Mouse (Mus musculus) kidney, embryonic 15.5 days (tissue): ENCODE measurements around the gene Snip1. TPM values are rescaled to one million over a fixed set of nuclear protein-coding genes. Genes with fewer than 3 reads are reported as not detected.

Source experiments
- ATAC-seq: fragments of 200-750 bp; cut with Nextera tagmentation; replicated peaks from 2 replicates; pipeline ENCODE4 v1.8.0; 2017; ENCODE audit warnings: moderate TSS enrichment; ENCODE audit not compliant: low FRiP score
- H3K27ac ChIP-seq: fragments of 300-500 bp; sonication (generic); 2 replicates; pipeline ENCODE4 v1.5.1; 2015; ENCODE audit warnings: mild to moderate bottlenecking, inconsistent platforms
- H3K27me3 ChIP-seq: fragments of 300-500 bp; sonication (generic); 2 replicates; pipeline ENCODE4 v1.6.1; 2015; ENCODE audit warnings: inconsistent platforms
- H3K36me3 ChIP-seq: fragments of 300-500 bp; sonication (generic); 2 replicates; pipeline ENCODE4 v1.6.1; 2015; ENCODE audit warnings: inconsistent platforms
- H3K4me1 ChIP-seq: fragments of 300-500 bp; sonication (generic); 2 replicates; pipeline ENCODE4 v1.6.1; 2015; ENCODE audit warnings: inconsistent platforms
- H3K4me2 ChIP-seq: fragments of 300-500 bp; sonication (generic); 2 replicates; pipeline ENCODE4 v1.6.1; 2015; ENCODE audit warnings: moderate library complexity, mild to moderate bottlenecking, inconsistent platforms
- H3K4me3 ChIP-seq: fragments of 300-500 bp; sonication (generic); replicated peaks from 2 replicates; pipeline ENCODE4 v1.5.1; 2015; ENCODE audit warnings: mild to moderate bottlenecking, inconsistent platforms
- H3K9ac ChIP-seq: fragments of 300-500 bp; sonication (generic); 2 replicates; pipeline ENCODE4 v1.6.1; 2015; ENCODE audit warnings: mild to moderate bottlenecking, inconsistent platforms
- H3K9me3 ChIP-seq: fragments of 300-500 bp; sonication (generic); replicated peaks from 2 replicates; pipeline ENCODE4 v1.6.1; 2016; ENCODE audit warnings: inconsistent platforms
- WGBS: fragments of 180-500 bp; shearing (Covaris S2); methylation state at CpG from one replicate; pipeline ENCODE4 v1.1.7; 2015; ENCODE audit warnings: mixed read lengths; 5-methylcytosine and 5-hydroxymethylcytosine counted together
- polyA plus RNA-seq: library from polyadenylated mRNA; unstranded; fragments of >200 nt; fragmentation: Nextera tagmentation; extraction: Ambion mirVana; gene quantifications from 2 replicates; pipeline ENCODE4 v1.2.1, GENCODE M21; 2015

Gene Snip1
- polyA plus RNA-seq, 1 experiment from 2014 or later: 29.0 TPM

DNA sequence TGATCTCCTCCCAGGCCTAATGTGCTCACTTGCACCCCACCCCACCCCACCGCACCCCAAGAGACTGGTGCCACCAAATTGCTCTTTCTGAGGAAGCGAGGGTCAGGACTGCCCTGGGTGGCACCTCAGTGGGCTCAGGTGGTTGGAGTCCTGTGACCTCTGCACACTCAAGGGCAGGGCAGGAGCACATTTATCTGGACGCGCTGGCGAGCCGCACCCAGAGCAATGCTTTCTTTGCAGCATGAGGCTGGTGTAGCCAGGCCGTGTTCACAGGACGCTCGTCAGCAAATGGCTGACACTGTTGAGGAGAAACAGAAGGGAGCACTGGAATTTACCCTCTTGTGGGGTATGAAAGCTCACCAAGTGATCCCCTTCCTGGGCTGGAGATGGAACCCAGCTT lies 38.9 kb downstream of the Snip1 start:
- Histone ChIP-seq H3K27me3 (no peaks in the 10 kb centered on the region), H3K4me3 (no peak overlapping the region), H3K9me3 (no peaks in the 10 kb centered on the region), H3K4me2 (no peak overlapping the region), H3K9ac (no peak overlapping the region), H3K4me1 (no peaks in the 10 kb centered on the region), H3K27ac (no peak overlapping the region), H3K36me3 (peaks cover 60% of the 10 kb centered on the region)
- WGBS: 89% methylated on average over 9 of the region's 9 CpGs
- no peak for ATAC-seq

DNA sequence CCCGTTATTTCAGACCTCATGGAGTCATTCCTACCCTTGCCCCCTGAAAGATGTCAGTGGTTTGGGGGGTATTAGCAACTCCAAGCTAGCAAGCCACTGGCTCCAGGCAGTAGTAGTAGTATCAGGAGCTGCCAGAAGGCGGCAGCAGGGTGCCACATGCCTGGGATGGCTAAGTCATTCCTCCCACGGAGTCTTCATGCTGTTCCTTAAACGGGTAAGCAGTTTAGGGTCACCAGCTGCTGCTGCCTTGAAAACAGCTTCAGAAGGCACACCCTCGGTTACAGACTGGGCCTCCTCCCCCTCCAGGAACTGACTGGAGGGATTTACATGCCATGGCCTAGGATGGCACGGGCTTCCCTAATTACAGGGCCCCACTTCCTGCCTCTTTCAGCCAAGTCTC lies 48.2 kb downstream of the Snip1 start:
- Histone ChIP-seq H3K4me3 (no peak overlapping the region), H3K36me3 (peaks cover 23% of the 10 kb centered on the region), H3K27ac (peak overlapping the region; percentile 79), H3K27me3 (no peaks in the 10 kb centered on the region), H3K9me3 (no peaks in the 10 kb centered on the region), H3K4me2 (no peak overlapping the region), H3K4me1 (peaks cover 22% of the 10 kb centered on the region), H3K9ac (no peak overlapping the region)
- ATAC-seq: peak; percentile 56
- 5% methylated on average over 6 of the region's 6 CpGs for WGBS

DNA sequence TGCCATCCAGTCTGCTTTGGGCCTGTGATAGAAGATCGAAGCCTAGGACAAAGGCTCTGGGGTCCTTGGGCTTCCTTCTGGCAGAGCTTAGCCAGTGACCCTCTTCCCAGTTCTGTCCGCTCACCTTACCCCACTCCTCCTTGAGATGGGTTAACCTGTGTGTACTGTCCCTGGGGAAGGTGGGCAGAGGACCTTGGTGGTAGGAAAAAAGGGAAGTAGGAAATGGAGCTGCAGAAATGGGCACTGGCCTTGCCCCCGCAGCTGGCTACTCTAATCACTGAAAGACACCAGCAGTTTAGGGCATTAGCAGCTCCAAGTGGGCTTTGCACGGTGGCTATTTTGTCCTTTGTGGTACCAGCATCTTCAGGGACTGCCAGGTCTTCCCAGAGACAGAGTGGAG lies 48.6 kb downstream of the Snip1 start:
- ATAC-seq: no peak
- Histone ChIP-seq H3K36me3 (peaks cover 19% of the 10 kb centered on the region), H3K9me3 (no peaks in the 10 kb centered on the region), H3K4me1 (peaks cover 22% of the 10 kb centered on the region), H3K9ac (no peak overlapping the region), H3K4me3 (no peak overlapping the region), H3K27ac (peak overlapping the region; percentile 79), H3K4me2 (no peak overlapping the region), H3K27me3 (no peaks in the 10 kb centered on the region)
- 64% methylated on average over 4 of the region's 4 CpGs for WGBS

DNA sequence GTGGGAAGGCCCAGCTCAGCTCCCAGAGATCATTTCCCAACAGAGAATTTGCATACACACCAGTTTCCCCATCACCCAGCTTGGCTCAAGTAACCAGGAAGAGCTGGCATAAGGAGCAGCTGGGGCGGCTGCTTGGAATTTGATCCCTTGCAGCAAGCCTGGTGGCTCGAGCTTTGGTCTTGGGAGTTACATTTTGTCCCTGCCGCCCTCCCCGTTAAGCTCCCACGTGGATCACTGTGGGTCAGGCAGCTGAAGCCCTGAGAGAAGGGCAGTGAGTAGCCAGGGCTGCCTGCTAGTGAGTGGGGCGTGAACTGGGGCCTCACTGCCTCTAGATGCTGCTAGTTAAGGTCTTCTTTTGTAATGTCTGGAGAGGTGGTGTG lies 49.2 kb downstream of the Snip1 start:
- no peaks in the 10 kb centered on the region for H3K27me3 ChIP-seq
- no peak for ATAC-seq
- no peak overlapping the region for H3K9ac ChIP-seq
- peaks cover 22% of the 10 kb centered on the region for H3K4me1 ChIP-seq
- no peak overlapping the region for H3K4me2 ChIP-seq
- H3K9me3 ChIP-seq: no peaks in the 10 kb centered on the region
- no peak overlapping the region for H3K4me3 ChIP-seq
- WGBS: 26% methylated on average over 6 of the region's 6 CpGs
- H3K36me3 ChIP-seq: peaks cover 14% of the 10 kb centered on the region
- H3K27ac ChIP-seq: peak overlapping the region; percentile 79

DNA sequence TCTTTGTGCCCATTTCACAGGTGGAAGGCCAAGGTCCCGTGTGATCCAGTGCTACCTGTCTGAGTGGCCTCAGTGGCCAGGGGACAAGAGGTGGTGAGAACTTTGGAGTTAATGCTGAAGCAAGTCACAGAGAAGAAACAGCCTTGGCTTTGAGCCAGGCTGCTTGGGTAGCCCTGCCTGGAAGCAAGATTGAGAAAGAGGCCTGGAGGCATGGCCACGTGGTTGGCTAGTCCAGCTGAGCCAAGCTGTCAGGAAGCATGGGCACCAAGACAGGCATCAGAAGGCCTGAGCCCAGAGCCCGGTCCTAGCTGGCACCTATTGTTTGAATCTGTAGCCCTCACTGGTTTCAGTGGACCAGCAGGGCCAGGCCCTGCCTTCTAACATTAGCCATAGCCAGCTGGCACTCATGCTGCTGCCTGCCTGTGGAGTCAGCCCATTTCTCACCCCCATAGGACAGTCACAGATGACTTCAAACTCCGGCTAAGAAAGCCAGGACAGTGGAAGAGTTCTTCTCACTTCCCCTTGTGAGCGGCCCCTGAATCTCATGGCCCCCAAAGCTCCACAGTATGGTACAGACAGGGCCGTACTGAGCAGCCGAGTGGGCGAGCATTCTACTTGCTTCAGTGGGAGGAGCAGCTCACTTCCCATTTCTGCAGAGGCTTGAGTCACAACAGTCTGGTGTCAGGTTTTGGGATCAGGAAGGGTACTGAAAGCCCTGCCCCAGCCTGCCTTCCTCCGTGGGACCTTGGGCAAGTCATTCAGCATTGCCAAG lies 49.8 kb downstream of the Snip1 start:
- no peak overlapping the region for H3K4me3 ChIP-seq
- no peaks in the 10 kb centered on the region for H3K9me3 ChIP-seq
- ATAC-seq: no peak
- H3K9ac ChIP-seq: no peak overlapping the region
- H3K27ac ChIP-seq: peak overlapping the region; percentile 79
- peaks cover 13% of the 10 kb centered on the region; the same call in 1 of the 2 replicates for H3K36me3 ChIP-seq
- H3K4me1 ChIP-seq: peaks cover 22% of the 10 kb centered on the region
- 61% methylated on average over 9 of the region's 9 CpGs for WGBS
- H3K27me3 ChIP-seq: no peaks in the 10 kb centered on the region
- no peak overlapping the region for H3K4me2 ChIP-seq

DNA sequence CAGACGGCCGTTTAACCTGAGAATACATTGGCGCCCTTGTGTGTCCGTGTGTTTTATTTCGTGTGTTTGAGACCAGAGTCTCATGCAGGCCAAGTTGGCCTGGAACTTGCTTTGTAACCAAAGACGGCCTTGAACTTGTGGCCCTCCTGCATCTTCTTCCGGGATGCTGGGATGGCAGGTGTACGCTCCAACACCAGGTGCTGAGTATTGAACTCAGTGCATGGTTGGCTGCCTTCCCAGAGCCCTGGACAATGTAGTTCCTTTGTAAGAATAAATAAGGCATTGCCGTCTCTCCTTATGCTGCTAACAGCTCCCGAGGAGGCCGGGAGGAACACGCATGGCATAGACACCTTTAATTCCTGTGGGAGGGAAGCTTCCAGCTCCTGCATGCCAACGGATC lies 50.5 kb downstream of the Snip1 start:
- H3K4me2 ChIP-seq: no peak overlapping the region
- peaks cover 7% of the 10 kb centered on the region; the same call in 1 of the 2 replicates for H3K36me3 ChIP-seq
- peaks cover 25% of the 10 kb centered on the region for H3K4me1 ChIP-seq
- no peak overlapping the region for H3K9ac ChIP-seq
- H3K27me3 ChIP-seq: no peaks in the 10 kb centered on the region
- ATAC-seq: no peak
- no peak overlapping the region for H3K4me3 ChIP-seq
- 70% methylated on average over 13 of the region's 13 CpGs for WGBS
- no peak overlapping the region for H3K27ac ChIP-seq
- no peaks in the 10 kb centered on the region for H3K9me3 ChIP-seq

DNA sequence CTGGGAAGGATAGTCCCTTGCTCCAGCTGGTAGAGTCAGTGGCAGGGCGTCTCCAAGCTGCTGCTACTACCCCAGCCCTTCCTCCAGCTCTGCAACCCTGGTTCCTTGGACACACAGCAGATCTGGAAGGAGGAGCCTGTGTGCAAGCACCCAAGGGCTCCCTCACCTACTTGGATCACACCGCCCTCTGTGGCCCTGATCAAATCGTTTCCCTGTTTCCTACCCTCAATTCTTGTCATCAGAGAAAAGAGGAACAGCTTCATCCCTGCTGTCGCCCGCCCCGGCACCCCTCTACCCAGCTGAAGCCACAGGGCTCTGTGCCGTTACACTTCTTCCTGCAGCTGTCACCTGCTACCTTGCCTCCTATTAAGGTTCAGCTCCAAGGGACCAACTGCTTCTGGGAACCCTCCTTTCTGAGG lies 51.4 kb downstream of the Snip1 start:
- Histone ChIP-seq H3K4me1 (peaks cover 34% of the 10 kb centered on the region), H3K9ac (no peak overlapping the region), H3K27ac (no peak overlapping the region), H3K4me2 (no peak overlapping the region), H3K4me3 (no peak overlapping the region), H3K36me3 (peaks cover 7% of the 10 kb centered on the region; the same call in 1 of the 2 replicates), H3K27me3 (no peaks in the 10 kb centered on the region), H3K9me3 (no peaks in the 10 kb centered on the region)
- 80% methylated on average over 7 of the region's 7 CpGs for WGBS
- no peak for ATAC-seq

DNA sequence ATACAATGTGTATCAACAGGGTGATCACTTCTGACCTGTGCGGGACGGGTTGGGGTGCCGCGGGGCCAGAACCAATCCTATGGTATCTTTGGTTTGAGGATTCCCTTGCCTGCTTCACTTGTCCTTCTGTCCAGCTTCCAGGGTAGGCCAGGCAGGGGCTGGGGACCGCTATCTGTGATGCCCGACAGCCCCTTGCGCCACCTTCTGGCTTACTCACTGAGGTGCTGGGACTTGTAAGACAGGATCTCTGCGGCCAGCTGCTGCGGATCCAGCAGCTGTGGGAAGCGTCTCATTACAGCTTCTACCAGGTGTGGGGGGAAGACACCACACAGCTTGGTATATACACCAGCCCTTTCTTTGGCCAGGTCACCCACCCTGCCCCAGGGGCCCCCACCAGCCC lies 52.6 kb downstream of the Snip1 start:
- no peaks in the 10 kb centered on the region for H3K9me3 ChIP-seq
- H3K36me3 ChIP-seq: peaks cover 7% of the 10 kb centered on the region; the same call in 1 of the 2 replicates
- H3K27ac ChIP-seq: no peak overlapping the region
- no peak overlapping the region for H3K4me2 ChIP-seq
- ATAC-seq: no peak
- H3K27me3 ChIP-seq: no peaks in the 10 kb centered on the region
- no peak overlapping the region for H3K4me3 ChIP-seq
- H3K4me1 ChIP-seq: peaks cover 42% of the 10 kb centered on the region
- H3K9ac ChIP-seq: no peak overlapping the region
- WGBS: 27% methylated on average over 10 of the region's 10 CpGs

DNA sequence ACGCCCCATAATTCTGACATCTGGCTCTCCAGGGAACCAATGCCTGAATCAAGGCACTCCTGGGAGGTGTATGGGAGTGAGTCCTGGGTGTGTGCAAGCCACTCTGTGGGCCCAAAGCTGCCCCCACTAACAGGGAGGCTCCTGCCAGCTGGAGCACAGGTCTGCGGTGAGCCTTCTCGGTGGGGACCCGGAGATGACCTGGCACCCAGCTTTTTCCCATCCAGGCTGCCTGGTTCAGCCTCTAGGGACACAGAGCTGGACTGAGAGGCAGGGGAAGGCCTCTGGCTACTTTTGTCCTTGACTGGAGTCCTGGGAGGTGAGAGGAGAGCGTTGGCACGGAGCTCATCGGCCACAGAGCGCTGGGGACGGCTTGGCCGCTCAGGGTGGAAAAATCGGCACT lies 53.2 kb downstream of the Snip1 start:
- Histone ChIP-seq H3K4me2 (no peak overlapping the region), H3K9me3 (no peaks in the 10 kb centered on the region), H3K27ac (no peak overlapping the region), H3K36me3 (peaks cover 7% of the 10 kb centered on the region; the same call in 1 of the 2 replicates), H3K4me1 (peaks cover 48% of the 10 kb centered on the region), H3K4me3 (no peak overlapping the region), H3K9ac (no peak overlapping the region), H3K27me3 (no peaks in the 10 kb centered on the region)
- ATAC-seq: no peak
- 90% methylated on average over 11 of the region's 11 CpGs for WGBS

DNA sequence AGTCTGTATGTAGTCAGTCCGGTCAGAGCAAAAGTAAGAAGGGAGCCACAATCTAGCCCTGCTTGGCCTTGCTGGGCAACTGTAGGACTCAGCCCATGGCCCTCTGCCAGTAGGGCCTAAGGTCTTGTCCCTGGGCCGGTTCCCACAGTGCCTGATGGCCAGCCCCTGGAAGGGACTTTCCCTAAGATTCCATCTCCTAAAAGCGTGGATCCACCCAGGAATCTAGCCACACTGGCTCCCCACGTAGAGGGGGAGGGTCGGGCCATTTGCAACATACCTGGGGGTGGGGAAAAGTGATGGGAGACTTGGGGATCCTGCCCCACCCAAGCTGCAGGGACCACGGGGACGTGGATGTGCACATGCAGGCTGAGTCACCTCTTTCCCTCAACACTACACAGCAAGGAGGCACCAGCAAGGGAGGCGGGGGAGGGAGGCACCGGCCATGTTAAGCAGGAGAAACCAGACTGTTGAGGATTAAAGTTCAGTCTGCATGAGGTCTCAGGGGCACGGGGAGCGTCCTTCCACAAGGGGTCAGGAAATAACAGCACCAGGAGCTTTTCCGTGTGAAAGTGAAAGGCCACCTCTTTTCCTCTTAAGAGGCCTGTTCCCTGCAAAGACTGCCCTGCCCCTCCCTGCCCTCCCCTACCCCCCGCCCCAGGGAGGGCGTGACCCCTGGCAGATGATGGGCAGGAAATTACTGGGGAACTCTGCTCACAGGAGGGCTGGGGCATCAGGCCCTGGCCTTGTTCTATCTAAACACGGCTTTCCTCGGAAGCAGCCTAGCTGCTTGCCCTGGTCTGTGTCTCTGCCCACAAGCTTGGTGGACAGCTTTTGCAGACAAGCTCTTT lies 56.2 kb downstream of the Snip1 start:
- no peak for ATAC-seq
- Histone ChIP-seq H3K27ac (peak overlapping the region; percentile 54), H3K9ac (no peak overlapping the region), H3K9me3 (no peaks in the 10 kb centered on the region), H3K4me2 (peak overlapping the region; percentile 21; the same call in 1 of the 2 replicates), H3K36me3 (peaks cover 7% of the 10 kb centered on the region; the same call in 1 of the 2 replicates), H3K4me1 (peaks cover 45% of the 10 kb centered on the region), H3K27me3 (peaks cover 11% of the 10 kb centered on the region; the same call in 1 of the 2 replicates), H3K4me3 (no peak overlapping the region)
- WGBS: 20% methylated on average over 16 of the region's 16 CpGs

DNA sequence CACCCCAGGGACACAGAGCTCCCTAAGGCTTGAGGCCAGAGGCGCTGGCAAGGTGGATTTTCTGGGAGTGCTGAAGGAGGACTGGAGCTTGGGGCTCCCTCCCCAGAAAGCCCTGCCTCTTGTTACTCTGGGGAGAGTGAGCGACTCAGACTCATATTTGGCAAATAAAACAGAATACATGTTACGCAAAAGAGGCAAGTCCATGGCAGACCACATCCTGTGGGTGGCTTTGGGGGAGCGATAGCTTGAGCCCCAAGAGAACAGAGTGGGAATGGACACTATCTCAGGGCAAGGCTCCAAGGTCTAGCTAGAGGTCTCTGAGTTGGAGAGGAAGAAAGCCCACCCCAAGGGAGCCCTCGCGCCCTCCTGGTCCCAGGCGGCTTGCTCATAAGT lies 56.8 kb downstream of the Snip1 start:
- Histone ChIP-seq H3K4me1 (peaks cover 51% of the 10 kb centered on the region), H3K4me2 (peak overlapping the region; percentile 21; the same call in 1 of the 2 replicates), H3K9me3 (no peaks in the 10 kb centered on the region), H3K4me3 (no peak overlapping the region), H3K27ac (peak overlapping the region; percentile 54), H3K27me3 (peaks cover 13% of the 10 kb centered on the region; the same call in 1 of the 2 replicates), H3K9ac (no peak overlapping the region), H3K36me3 (peaks cover 7% of the 10 kb centered on the region; the same call in 1 of the 2 replicates)
- 77% methylated on average over 7 of the region's 7 CpGs for WGBS
- ATAC-seq: no peak
